ENCODE assay signal across 9 mouse cellular contexts in the genomic region with DNA sequence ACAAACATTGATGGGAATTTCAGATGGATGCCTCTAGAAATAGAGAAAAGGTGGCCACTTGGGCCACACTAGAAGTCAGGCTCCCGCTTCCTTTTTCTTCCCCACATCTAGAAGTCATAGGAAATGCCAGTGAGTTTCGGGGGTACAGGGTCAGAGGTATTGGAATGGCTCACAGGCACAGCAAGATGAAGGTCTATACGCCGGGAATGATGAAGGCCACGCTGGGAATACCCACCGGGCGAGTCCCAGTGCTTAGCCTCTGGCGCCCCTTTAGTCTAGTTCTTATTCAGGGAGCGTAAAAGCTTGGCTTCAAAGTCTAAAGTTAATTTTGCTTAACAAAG. TPM values are rescaled to one million over a fixed set of nuclear protein-coding genes. Genes with fewer than 3 reads are reported as not detected.
DNase-seq lines count a peak whose midpoint lies in the region; ATAC-seq lines count a peak whose summit lies in the region.
"Had no signal": no experiment of that assay in that cellular context is flagged by ENCODE, and none has a peak within 500 bp of the region (broad histone marks: within the 10 kb centered on the region; RNA-seq: fewer than 3 reads in every experiment).

No protein-coding gene starts in this region.

- peaks cover 19% of the 10 kb centered on the region for H3K4me1 ChIP-seq in heart, embryonic 16.5 days (ENCODE audit: control insufficient read depth, insufficient read depth, low read length)
- H3K4me1 ChIP-seq in brown adipose tissue, adult 24 weeks (ENCODE audit: control insufficient read depth, insufficient read depth, insufficient read length, low read length), result peaks cover 14% of the 10 kb centered on the region
- peaks cover 14% of the 10 kb centered on the region for H3K4me1 ChIP-seq in hindbrain, embryonic 16.5 days (ENCODE audit: control insufficient read depth, insufficient read depth, low read depth, low read length)
- peaks cover 21% of the 10 kb centered on the region for H3K4me1 ChIP-seq in midbrain, embryonic 13.5 days (replicated peaks)

- DNase-seq in heart, adult 18-20 months, result no peak
- no peak for DNase-seq in frontal cortex, postnatal 36 days (ENCODE audit: low spot score in 2 of 2)
- no peak for DNase-seq in T-cell, adult 2 months (ENCODE audit: low spot score)
- DNase-seq in layer of hippocampus, adult 9-10 months (ENCODE audit: low spot score), result no peak

- H3K36me3 ChIP-seq in heart, embryonic 16.5 days (ENCODE audit: control insufficient read depth, insufficient read depth), result no peaks in the 10 kb centered on the region
- H3K36me3 ChIP-seq in hindbrain, embryonic 16.5 days (ENCODE audit: control insufficient read depth, insufficient read depth, low read length), result no peaks in the 10 kb centered on the region
- H3K36me3 ChIP-seq in midbrain, embryonic 13.5 days, result no peaks in the 10 kb centered on the region

- H3K9ac ChIP-seq in heart, embryonic 16.5 days (ENCODE audit: low read length), result peak overlapping the region; percentile 76
- peak overlapping the region; percentile 73 for H3K9ac ChIP-seq in hindbrain, embryonic 16.5 days (ENCODE audit: low read depth, low read length)
- H3K9ac ChIP-seq in midbrain, embryonic 13.5 days (replicated peaks), result peak overlapping the region; percentile 85

- H3K4me3 ChIP-seq in heart, embryonic 16.5 days (ENCODE audit: low read length), result peak overlapping the region; percentile 58
- peak overlapping the region; percentile 62 for H3K4me3 ChIP-seq in brown adipose tissue, adult 24 weeks (ENCODE audit: insufficient read depth, low read depth, low read length)
- peak overlapping the region; percentile 57 for H3K4me3 ChIP-seq in hindbrain, embryonic 16.5 days (ENCODE audit: low read length)
- peak overlapping the region; percentile 59 for H3K4me3 ChIP-seq in midbrain, embryonic 13.5 days (replicated peaks)

- 0% methylated on average over 9 of the region's 9 CpGs for WGBS in heart, embryonic 16.5 days
- WGBS in hindbrain, embryonic 16.5 days, result 0% methylated on average over 9 of the region's 9 CpGs
- under 1% methylated on average over 9 of the region's 9 CpGs for WGBS in midbrain, embryonic 13.5 days

- no peaks in the 10 kb centered on the region for H3K27me3 ChIP-seq in heart, embryonic 16.5 days (ENCODE audit: control insufficient read depth, insufficient read depth, low read length)
- H3K27me3 ChIP-seq in hindbrain, embryonic 16.5 days (replicated peaks; ENCODE audit: control insufficient read depth, insufficient read depth, low read length), result no peaks in the 10 kb centered on the region
- H3K27me3 ChIP-seq in midbrain, embryonic 13.5 days, result no peaks in the 10 kb centered on the region

- peak; percentile 6; the same call in 1 of the 2 replicates for ATAC-seq in heart, embryonic 16.5 days (replicated peaks; ENCODE audit: extremely low read depth, insufficient read depth, low FRiP score)
- ATAC-seq in hindbrain, embryonic 16.5 days, result peak; percentile 62
- peak; percentile 59 for ATAC-seq in midbrain, embryonic 13.5 days

- H3K9me3 ChIP-seq in heart, embryonic 16.5 days (replicated peaks; ENCODE audit: control insufficient read depth, low read length), result no peaks in the 10 kb centered on the region
- H3K9me3 ChIP-seq in hindbrain, embryonic 16.5 days (ENCODE audit: control insufficient read depth, low read length), result no peaks in the 10 kb centered on the region
- no peaks in the 10 kb centered on the region for H3K9me3 ChIP-seq in midbrain, embryonic 13.5 days

- peak overlapping the region; percentile 91 for H3K27ac ChIP-seq in heart, embryonic 16.5 days (ENCODE audit: low read length)
- peak overlapping the region; percentile 86 for H3K27ac ChIP-seq in brown adipose tissue, adult 24 weeks (replicated peaks; ENCODE audit: low read depth, low read length)
- H3K27ac ChIP-seq in hindbrain, embryonic 16.5 days (ENCODE audit: low read depth, low read length), result peak overlapping the region; percentile 98
- H3K27ac ChIP-seq in midbrain, embryonic 13.5 days, result peak overlapping the region; percentile 95

- H3K4me2 ChIP-seq in heart, embryonic 16.5 days (ENCODE audit: low read depth, low read length), result peak overlapping the region; percentile 68
- H3K4me2 ChIP-seq in hindbrain, embryonic 16.5 days (ENCODE audit: low read length), result peak overlapping the region; percentile 72
- peak overlapping the region; percentile 74 for H3K4me2 ChIP-seq in midbrain, embryonic 13.5 days (replicated peaks)

RNA-seq across cellular contexts. Expression of gene Pan2, which starts 0.4 kb away (rescaled TPM):
- polyA plus RNA-seq in heart, embryonic 16.5 days (2015; fragmentation: Nextera tagmentation; extraction: Ambion mirVana), result 26.1 and 28.1 TPM in 2 replicates
- total RNA-seq in heart, adult 18-20 months (2021), result 1 to 10 TPM; 4.5 to 6.0 TPM
- polyA plus RNA-seq in brown adipose tissue, adult 24 weeks (2012; ENCODE audit: insufficient read depth, insufficient read length, missing spikeins), result 5.9 and 8.9 TPM in 2 replicates
- 18.2 and 20.9 TPM in 2 replicates for polyA plus RNA-seq in hindbrain, embryonic 16.5 days (2015; fragmentation: Nextera tagmentation; extraction: Ambion mirVana)
- 28.6 and 30.4 TPM in 2 replicates for polyA plus RNA-seq in midbrain, embryonic 13.5 days (2015; fragmentation: Nextera tagmentation; extraction: Ambion mirVana)

RNA-seq across cellular contexts. Expression of gene Il23a, which starts 4.2 kb away (rescaled TPM):
- 4.3 and 6.0 TPM in 2 replicates for polyA plus RNA-seq in heart, embryonic 16.5 days (2015; fragmentation: Nextera tagmentation; extraction: Ambion mirVana)
- total RNA-seq in heart, adult 18-20 months (2021), result not detected
- polyA plus RNA-seq in brown adipose tissue, adult 24 weeks (2012; ENCODE audit: insufficient read depth, insufficient read length, missing spikeins), result not detected in 2 replicates
- 0.22 and 0.73 TPM in 2 replicates for polyA plus RNA-seq in hindbrain, embryonic 16.5 days (2015; fragmentation: Nextera tagmentation; extraction: Ambion mirVana)
- polyA plus RNA-seq in midbrain, embryonic 13.5 days (2015; fragmentation: Nextera tagmentation; extraction: Ambion mirVana), result 0.16 TPM in 1 of 2 replicates, not detected in the other

RNA-seq across cellular contexts. Expression of gene Cnpy2, which starts 19.5 kb away (rescaled TPM):
- 184 and 195 TPM in 2 replicates for polyA plus RNA-seq in heart, embryonic 16.5 days (2015; fragmentation: Nextera tagmentation; extraction: Ambion mirVana)
- total RNA-seq in heart, adult 18-20 months (2021), result 10 to 100 TPM; 62.2 to 66.6 TPM
- 115 and 131 TPM in 2 replicates for polyA plus RNA-seq in brown adipose tissue, adult 24 weeks (2012; ENCODE audit: insufficient read depth, insufficient read length, missing spikeins)
- 196 and 202 TPM in 2 replicates for polyA plus RNA-seq in hindbrain, embryonic 16.5 days (2015; fragmentation: Nextera tagmentation; extraction: Ambion mirVana)
- 225 and 230 TPM in 2 replicates for polyA plus RNA-seq in midbrain, embryonic 13.5 days (2015; fragmentation: Nextera tagmentation; extraction: Ambion mirVana)

RNA-seq across cellular contexts. Expression of gene Stat2, which starts 32.4 kb away (rescaled TPM):
- 11.3 and 11.8 TPM in 2 replicates for polyA plus RNA-seq in heart, embryonic 16.5 days (2015; fragmentation: Nextera tagmentation; extraction: Ambion mirVana)
- total RNA-seq in heart, adult 18-20 months (2021), result 10 to 100 TPM in 1 of 2 experiments, 1 to 10 TPM in 1; 8.3 to 11.3 TPM
- 5.4 and 5.5 TPM in 2 replicates for polyA plus RNA-seq in brown adipose tissue, adult 24 weeks (2012; ENCODE audit: insufficient read depth, insufficient read length, missing spikeins)
- 19.3 and 22.2 TPM in 2 replicates for polyA plus RNA-seq in hindbrain, embryonic 16.5 days (2015; fragmentation: Nextera tagmentation; extraction: Ambion mirVana)
- 19.3 and 20.0 TPM in 2 replicates for polyA plus RNA-seq in midbrain, embryonic 13.5 days (2015; fragmentation: Nextera tagmentation; extraction: Ambion mirVana)

RNA-seq across cellular contexts. Expression of gene Apof, which starts 34.3 kb away (rescaled TPM):
- 0.15 and 0.26 TPM in 2 replicates for polyA plus RNA-seq in heart, embryonic 16.5 days (2015; fragmentation: Nextera tagmentation; extraction: Ambion mirVana)
- total RNA-seq in heart, adult 18-20 months (2021), result not detected
- polyA plus RNA-seq in brown adipose tissue, adult 24 weeks (2012; ENCODE audit: insufficient read depth, insufficient read length, missing spikeins), result not detected in 2 replicates
- 0.24 TPM in 1 of 2 replicates, not detected in the other for polyA plus RNA-seq in hindbrain, embryonic 16.5 days (2015; fragmentation: Nextera tagmentation; extraction: Ambion mirVana)
- polyA plus RNA-seq in midbrain, embryonic 13.5 days (2015; fragmentation: Nextera tagmentation; extraction: Ambion mirVana), result not detected in 2 replicates
- total RNA-seq: layer of hippocampus, postnatal 25 days had no signal

Comparison
In these comparisons a context has a peak if more than half of its experiments do, and no peak if none do; other contexts are left out.
1. ATAC-seq: peak in every context shown above with its lines; median percentile 62 in hindbrain, embryonic 16.5 days; 59 in midbrain, embryonic 13.5 days; 6 in heart, embryonic 16.5 days.